Mouse (Mus musculus): ENCODE results near the gene Gabrb1. TPM values are rescaled to one million over a fixed set of nuclear protein-coding genes. Genes with fewer than 3 reads are reported as not detected.

The Gabrb1 gene
- polyA plus RNA-seq, 1 experiment, result 0.01 TPM

DNA sequence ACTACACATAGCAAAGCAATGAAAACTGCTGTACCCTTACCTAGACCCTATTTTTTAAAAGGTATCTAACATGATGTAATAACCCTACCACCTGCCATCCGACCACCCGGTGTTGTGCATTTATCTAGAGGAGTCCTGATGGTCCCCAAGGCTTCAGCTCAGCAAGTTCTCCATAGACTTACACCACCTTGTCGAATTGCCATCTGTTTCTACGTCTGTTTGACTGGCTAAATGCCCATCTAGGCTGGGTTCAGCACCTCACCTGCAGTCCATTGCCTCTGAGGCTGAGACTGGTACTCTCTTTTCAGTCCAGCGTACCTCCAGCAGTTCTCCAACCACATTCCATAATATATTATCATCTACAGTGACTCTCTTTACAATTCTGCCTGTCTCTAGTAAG is 96.1 kb downstream of the Gabrb1 start:
- H3K36me3 ChIP-seq (ENCODE audit: control insufficient read depth, insufficient read depth), result no peaks in the 10 kb centered on the region
- H3ac ChIP-seq (ENCODE audit: control insufficient read depth, insufficient read length, low read depth), result no peak overlapping the region
- H3K79me3 ChIP-seq (ENCODE audit: low read depth), result no peaks in the 10 kb centered on the region
- no peaks in the 10 kb centered on the region for H3K27me3 ChIP-seq (ENCODE audit: control insufficient read depth, insufficient read depth, insufficient read length)
- no peaks in the 10 kb centered on the region for H3K79me2 ChIP-seq (ENCODE audit: control insufficient read depth, insufficient read depth)
- no peak for TF ChIP-seq MAX (IDR thresholded peaks at IDR 0.05)
- no peak overlapping the region for H3K4me3 ChIP-seq (ENCODE audit: insufficient read depth, poor library complexity, severe bottlenecking)

DNA sequence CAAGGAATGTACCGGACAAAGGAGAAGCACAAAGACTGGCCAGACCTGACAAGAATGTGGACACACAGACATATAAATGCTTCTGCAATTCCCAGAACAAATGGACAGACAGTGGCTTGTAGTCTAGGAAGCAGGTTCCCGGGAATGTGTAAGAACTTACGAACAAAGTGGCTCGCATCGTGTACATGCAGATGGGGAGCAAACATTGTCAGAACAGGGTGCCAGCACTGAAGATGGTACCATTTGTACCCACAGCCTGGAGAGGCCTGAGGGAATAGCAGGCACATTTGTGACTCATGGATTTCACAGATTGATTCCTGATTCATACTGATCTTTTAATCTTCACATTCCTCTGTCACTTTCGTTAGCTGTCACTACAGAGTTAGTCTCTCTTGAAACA is 103.2 kb downstream of the Gabrb1 start:
- Histone ChIP-seq H3ac (ENCODE audit: control insufficient read depth, insufficient read length, low read depth) (no peak overlapping the region), H3K27me3 (ENCODE audit: control insufficient read depth, insufficient read depth, insufficient read length) (no peaks in the 10 kb centered on the region), H3K79me2 (ENCODE audit: control insufficient read depth, insufficient read depth) (no peaks in the 10 kb centered on the region), H3K4me3 (ENCODE audit: insufficient read depth, poor library complexity, severe bottlenecking) (no peak overlapping the region), H3K36me3 (ENCODE audit: control insufficient read depth, insufficient read depth) (no peaks in the 10 kb centered on the region), H3K79me3 (ENCODE audit: low read depth) (no peaks in the 10 kb centered on the region)
- TF ChIP-seq USF1 (IDR thresholded peaks at IDR 0.05; ENCODE audit: low read depth) (no peak), MAX (IDR thresholded peaks at IDR 0.05) (no peak)

DNA sequence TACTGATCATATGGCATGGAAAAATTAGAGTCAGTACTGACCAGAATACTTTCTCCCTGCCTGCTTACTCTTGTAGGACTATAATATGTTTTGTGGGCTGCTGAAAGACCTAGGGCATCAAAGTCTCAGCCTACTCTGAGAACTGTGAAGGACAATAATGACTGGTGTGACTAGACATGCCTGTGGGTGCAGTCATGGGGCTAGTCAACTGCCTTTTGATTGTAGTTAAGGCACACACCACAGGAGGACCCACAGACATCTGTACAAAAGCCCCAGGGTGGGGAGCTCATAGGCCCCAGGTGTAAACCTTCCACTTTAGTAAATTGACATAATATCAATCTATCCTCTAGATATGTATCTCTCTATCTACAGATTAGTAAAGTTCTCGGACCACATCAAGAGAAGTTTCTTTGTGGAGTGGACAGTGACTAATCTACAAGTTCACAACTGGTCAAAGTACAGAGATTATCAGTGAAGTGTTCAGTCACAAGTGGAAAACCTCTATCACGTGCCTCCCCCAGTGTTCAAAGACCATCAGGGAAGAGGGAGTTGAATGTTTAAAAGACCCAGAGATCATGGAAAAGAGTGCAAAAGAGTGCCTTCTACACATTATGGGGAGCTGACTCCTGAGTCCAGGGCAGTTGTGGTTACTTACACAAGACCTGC is 123.7 kb downstream of the Gabrb1 start:
- H3K79me2 ChIP-seq (ENCODE audit: control insufficient read depth, insufficient read depth), result no peaks in the 10 kb centered on the region
- no peaks in the 10 kb centered on the region for H3K36me3 ChIP-seq (ENCODE audit: control insufficient read depth, insufficient read depth)
- TF ChIP-seq CEBPB (IDR thresholded peaks at IDR 0.05; ENCODE audit: low read depth) (no peak), MYOD1 (IDR thresholded peaks at IDR 0.05; ENCODE audit: control insufficient read depth, insufficient read length, low read depth) (no peak), MAX (IDR thresholded peaks at IDR 0.05) (no peak), FOSL1 (IDR thresholded peaks at IDR 0.05; ENCODE audit: insufficient read depth, low read length, poor library complexity, severe bottlenecking) (no peak), USF1 (IDR thresholded peaks at IDR 0.05; ENCODE audit: low read depth) (no peak), MYOG (IDR thresholded peaks at IDR 0.05; ENCODE audit: control insufficient read depth, extremely low read depth, insufficient read length) (no peak), CTCF (IDR thresholded peaks at IDR 0.05; ENCODE audit: control insufficient read depth, insufficient read depth, insufficient read length) (no peak)
- H3ac ChIP-seq (ENCODE audit: control insufficient read depth, insufficient read length, low read depth), result no peak overlapping the region
- no peak overlapping the region for H3K4me3 ChIP-seq (ENCODE audit: insufficient read depth, poor library complexity, severe bottlenecking)
- no peaks in the 10 kb centered on the region for H3K79me3 ChIP-seq (ENCODE audit: low read depth)
- H3K27me3 ChIP-seq (ENCODE audit: control insufficient read depth, insufficient read depth, insufficient read length), result no peaks in the 10 kb centered on the region

DNA sequence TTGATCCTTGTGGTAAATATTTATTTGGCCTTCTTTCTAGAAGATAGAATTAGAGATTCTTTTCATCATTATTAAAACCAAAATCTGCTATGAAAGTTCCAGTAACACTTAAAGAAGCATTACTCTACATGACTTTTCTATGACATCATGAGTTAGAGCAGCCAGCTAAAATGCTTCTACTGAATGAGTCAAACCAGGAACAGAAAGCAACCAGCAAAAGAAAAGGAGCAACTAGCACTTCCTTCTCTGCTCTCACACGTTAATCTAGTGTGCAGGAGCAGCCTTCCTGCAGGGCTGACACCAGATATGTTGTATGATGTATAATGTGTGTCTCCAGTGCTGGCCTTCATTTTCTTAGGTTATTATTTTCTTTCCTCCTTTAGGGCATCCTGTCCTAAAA is 164.9 kb downstream of the Gabrb1 start:
- H3ac ChIP-seq (ENCODE audit: control insufficient read depth, insufficient read length, low read depth), result no peak overlapping the region
- no peaks in the 10 kb centered on the region for H3K79me2 ChIP-seq (ENCODE audit: control insufficient read depth, insufficient read depth)
- H3K27me3 ChIP-seq (ENCODE audit: control insufficient read depth, insufficient read depth, insufficient read length), result no peaks in the 10 kb centered on the region
- H3K79me3 ChIP-seq (ENCODE audit: low read depth), result no peaks in the 10 kb centered on the region
- no peak for TF ChIP-seq MYOD1 (IDR thresholded peaks at IDR 0.05; ENCODE audit: control insufficient read depth, insufficient read length, low read depth)
- no peak for TF ChIP-seq FOSL1 (IDR thresholded peaks at IDR 0.05; ENCODE audit: insufficient read depth, low read length, poor library complexity, severe bottlenecking)
- no peak for TF ChIP-seq MYOG (IDR thresholded peaks at IDR 0.05; ENCODE audit: control insufficient read depth, extremely low read depth, insufficient read length)
- TF ChIP-seq CTCF (IDR thresholded peaks at IDR 0.05; ENCODE audit: control insufficient read depth, insufficient read depth, insufficient read length), result no peak
- TF ChIP-seq CEBPB (IDR thresholded peaks at IDR 0.05; ENCODE audit: low read depth), result no peak
- H3K4me3 ChIP-seq (ENCODE audit: insufficient read depth, poor library complexity, severe bottlenecking), result no peak overlapping the region
- no peaks in the 10 kb centered on the region for H3K36me3 ChIP-seq (ENCODE audit: control insufficient read depth, insufficient read depth)

DNA sequence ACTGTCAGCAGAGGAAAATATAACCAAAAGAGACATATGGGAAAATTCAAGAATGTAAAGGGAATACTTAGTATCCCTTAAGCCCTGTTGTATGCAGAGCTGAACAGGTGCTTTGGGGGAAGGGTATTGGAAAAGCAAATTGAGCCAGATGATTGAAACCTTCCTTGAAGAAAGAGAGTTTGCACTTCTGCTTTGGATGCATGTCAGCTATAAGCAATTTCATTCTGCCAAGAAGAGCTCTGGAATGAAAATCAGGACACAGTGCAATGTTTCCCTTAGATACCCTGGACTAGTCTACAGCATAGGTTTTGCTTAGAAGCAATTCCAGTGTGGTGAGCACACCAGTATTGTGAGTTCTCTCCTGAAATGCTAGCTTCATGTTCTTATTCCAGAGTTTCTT is 170.4 kb downstream of the Gabrb1 start:
- H3K79me3 ChIP-seq (ENCODE audit: low read depth), result no peaks in the 10 kb centered on the region
- H3K79me2 ChIP-seq (ENCODE audit: control insufficient read depth, insufficient read depth), result no peaks in the 10 kb centered on the region
- no peaks in the 10 kb centered on the region for H3K27me3 ChIP-seq (ENCODE audit: control insufficient read depth, insufficient read depth, insufficient read length)
- TF ChIP-seq CTCF (IDR thresholded peaks at IDR 0.05; ENCODE audit: control insufficient read depth, insufficient read depth, insufficient read length) (no peak), FOSL1 (IDR thresholded peaks at IDR 0.05; ENCODE audit: insufficient read depth, low read length, poor library complexity, severe bottlenecking) (no peak), CEBPB (IDR thresholded peaks at IDR 0.05; ENCODE audit: low read depth) (no peak), MYOD1 (IDR thresholded peaks at IDR 0.05; ENCODE audit: control insufficient read depth, insufficient read length, low read depth) (no peak), MAX (IDR thresholded peaks at IDR 0.05) (no peak), USF1 (IDR thresholded peaks at IDR 0.05; ENCODE audit: low read depth) (no peak), MYOG (IDR thresholded peaks at IDR 0.05; ENCODE audit: control insufficient read depth, extremely low read depth, insufficient read length) (no peak)
- no peak overlapping the region for H3ac ChIP-seq (ENCODE audit: control insufficient read depth, insufficient read length, low read depth)
- H3K4me3 ChIP-seq (ENCODE audit: insufficient read depth, poor library complexity, severe bottlenecking), result no peak overlapping the region
- no peaks in the 10 kb centered on the region for H3K36me3 ChIP-seq (ENCODE audit: control insufficient read depth, insufficient read depth)

DNA sequence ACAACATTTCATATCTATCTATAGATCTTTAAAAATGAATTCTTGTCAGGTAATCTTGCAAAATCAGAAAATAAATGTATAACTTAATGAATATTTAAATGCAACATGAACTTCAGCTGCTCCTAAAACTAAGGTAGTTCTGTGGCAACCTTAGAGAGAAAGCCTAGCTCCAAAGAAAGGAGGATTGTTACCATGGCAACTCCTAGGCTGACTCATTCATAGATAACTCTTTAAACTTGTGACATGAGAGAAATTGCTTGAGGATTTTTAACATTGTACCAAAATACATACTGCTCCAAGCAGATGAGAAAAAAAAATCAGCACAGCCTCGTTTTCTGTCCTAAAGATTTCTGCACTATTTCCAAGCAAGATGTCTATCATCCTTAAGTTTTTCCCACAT is 171.1 kb downstream of the Gabrb1 start:
- Histone ChIP-seq H3K27me3 (ENCODE audit: control insufficient read depth, insufficient read depth, insufficient read length) (no peaks in the 10 kb centered on the region), H3K36me3 (ENCODE audit: control insufficient read depth, insufficient read depth) (no peaks in the 10 kb centered on the region), H3K4me3 (ENCODE audit: insufficient read depth, poor library complexity, severe bottlenecking) (no peak overlapping the region), H3ac (ENCODE audit: control insufficient read depth, insufficient read length, low read depth) (no peak overlapping the region), H3K79me3 (ENCODE audit: low read depth) (no peaks in the 10 kb centered on the region), H3K79me2 (ENCODE audit: control insufficient read depth, insufficient read depth) (no peaks in the 10 kb centered on the region)
- TF ChIP-seq MYOG (IDR thresholded peaks at IDR 0.05; ENCODE audit: control insufficient read depth, extremely low read depth, insufficient read length) (no peak), MAX (IDR thresholded peaks at IDR 0.05) (no peak), USF1 (IDR thresholded peaks at IDR 0.05; ENCODE audit: low read depth) (no peak), MYOD1 (IDR thresholded peaks at IDR 0.05; ENCODE audit: control insufficient read depth, insufficient read length, low read depth) (no peak), CTCF (IDR thresholded peaks at IDR 0.05; ENCODE audit: control insufficient read depth, insufficient read depth, insufficient read length) (no peak), CEBPB (IDR thresholded peaks at IDR 0.05; ENCODE audit: low read depth) (no peak)

Measured in C2C12 (cell line).